Mouse (Mus musculus) liver, adult 2 months (tissue): ENCODE data around the gene Extl2.

Experiments used
- CTCF ChIP-seq: fragments of 200-500 bp; IDR thresholded peaks from 2 replicates; pipeline ENCODE4 v1.5.1; 2011; ENCODE audit warnings: low read depth, low read length, control low read depth
- POLR2A ChIP-seq: fragments of 200-500 bp; IDR thresholded peaks from 2 replicates; pipeline ENCODE4 v1.6.1; 2011; ENCODE audit warnings: low read length, control low read depth; ENCODE audit not compliant: insufficient read depth; ENCODE audit errors: extremely low read depth

- TF ChIP-seq CTCF: no peak
- no peak for TF ChIP-seq POLR2A
Measured at GRCm38 (mm10) chr3:115964071-115964470, 43.2 kb upstream of the Extl2 start.
